In the genomic region with DNA sequence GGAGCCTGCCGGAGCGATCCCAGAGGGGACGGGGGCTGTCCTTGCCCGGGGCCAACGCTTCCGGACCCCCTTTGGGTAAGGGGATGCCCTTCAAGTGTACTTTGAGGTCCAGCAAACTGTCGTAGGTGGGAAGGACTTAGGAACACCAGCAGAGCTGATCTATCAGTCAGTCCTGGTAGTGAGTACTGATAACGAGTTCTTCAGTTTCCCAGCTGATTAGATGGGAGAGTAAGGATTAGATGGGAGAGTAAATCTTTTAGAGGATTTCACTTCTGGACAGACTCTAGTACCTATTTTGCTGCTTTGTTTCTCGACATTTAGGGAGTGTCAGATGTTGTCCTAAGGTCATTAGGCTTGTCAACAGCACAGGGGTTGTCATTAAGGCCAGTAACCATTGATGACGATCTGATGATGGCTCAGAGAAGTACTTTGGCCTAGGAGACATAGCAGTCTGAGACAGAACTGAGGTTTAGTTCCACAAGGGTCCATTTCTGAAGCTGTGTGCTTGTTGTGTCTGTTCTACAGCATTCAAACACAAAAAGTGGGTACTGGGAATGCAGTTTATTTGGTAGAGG, we compare ENCODE assay signal across 8 mouse cellular contexts. TPM values are rescaled to one million over a fixed set of nuclear protein-coding genes. Genes with fewer than 3 reads are reported as not detected.
DNase-seq lines count a peak whose midpoint lies in the region; ATAC-seq and TF ChIP-seq lines count a peak whose summit lies in the region.

No protein-coding gene starts in this region.

- intact Hi-C loops in heart, postnatal 25 days (cut with DNase I), result no loop called here
- intact Hi-C loops in left cerebral cortex, postnatal 10 days (cut with DNase I), result no loop called here

- TF ChIP-seq RAD21 in MEL (IDR thresholded peaks at IDR 0.05; ENCODE audit: low read depth, low read length), result no peak

- no peaks in the 10 kb centered on the region for H3K36me3 ChIP-seq in heart, embryonic 15.5 days
- peaks cover 0 to 10% of the 10 kb centered on the region in 2 experiments; a peak in 2 of 4 replicates for H3K36me3 ChIP-seq in MEL (ENCODE audit: control insufficient read depth in 1 of 2, insufficient read depth in 2 of 2, low read length in 2 of 2)
- H3K36me3 ChIP-seq in hindbrain, embryonic 10.5 days, result peaks cover 19% of the 10 kb centered on the region
- peaks cover 14% of the 10 kb centered on the region for H3K36me3 ChIP-seq in midbrain, embryonic 12.5 days

- peaks cover 14% of the 10 kb centered on the region for H3K4me1 ChIP-seq in heart, embryonic 15.5 days (replicated peaks)
- peaks cover 9 to 15% of the 10 kb centered on the region in 2 experiments for H3K4me1 ChIP-seq in MEL (ENCODE audit: control insufficient read depth in 1 of 2, insufficient read depth in 2 of 2, low read length in 2 of 2)
- peaks cover 20% of the 10 kb centered on the region for H3K4me1 ChIP-seq in hindbrain, embryonic 10.5 days (replicated peaks)
- H3K4me1 ChIP-seq in midbrain, embryonic 12.5 days, result peaks cover 9% of the 10 kb centered on the region

- H3K4me3 ChIP-seq in heart, embryonic 15.5 days, result peak overlapping the region; percentile 89
- H3K4me3 ChIP-seq in MEL (ENCODE audit: control insufficient read depth in 1 of 2, insufficient read depth in 1 of 2, low read depth in 2 of 2, low read length in 2 of 2), result peak overlapping the region; percentile 88 to 95
- H3K4me3 ChIP-seq in hindbrain, embryonic 10.5 days, result peak overlapping the region; percentile 100
- peak overlapping the region; percentile 100 for H3K4me3 ChIP-seq in midbrain, embryonic 12.5 days

- DNase-seq in heart, postnatal 25 days (ENCODE audit: low spot score), result no peak
- DNase-seq in MEL (ENCODE audit: low read depth, low spot score), result peak; percentile 32
- DNase-seq in hindbrain, embryonic 10.5 days (ENCODE audit: low spot score), result no peak
- DNase-seq in urinary bladder, postnatal 25 days (ENCODE audit: low spot score), result no peak
- no peak for DNase-seq in left cerebral cortex, postnatal 10 days (ENCODE audit: extremely low spot score in 1 of 2, low spot score in 2 of 2)
- no peak for DNase-seq in cerebellum, adult 8-10 months

- no peaks in the 10 kb centered on the region for H3K9me3 ChIP-seq in heart, embryonic 15.5 days (replicated peaks)
- H3K9me3 ChIP-seq in MEL (replicated peaks; ENCODE audit: insufficient read depth, low read length), result no peaks in the 10 kb centered on the region
- no peaks in the 10 kb centered on the region for H3K9me3 ChIP-seq in hindbrain, embryonic 10.5 days
- H3K9me3 ChIP-seq in midbrain, embryonic 12.5 days, result no peaks in the 10 kb centered on the region

- ATAC-seq in heart, embryonic 15.5 days (replicated peaks; ENCODE audit: insufficient number of reproducible peaks, insufficient read depth, low FRiP score, low read depth), result no peak
- no peak for ATAC-seq in midbrain, embryonic 12.5 days (ENCODE audit: low FRiP score, low read depth)

- H3K9ac ChIP-seq in heart, embryonic 15.5 days, result peak overlapping the region; percentile 96
- peak overlapping the region; percentile 90 for H3K9ac ChIP-seq in MEL (ENCODE audit: control insufficient read depth, low read depth, low read length, poor library complexity, severe bottlenecking)
- H3K9ac ChIP-seq in midbrain, embryonic 12.5 days (replicated peaks), result peak overlapping the region; percentile 98

- TF ChIP-seq CTCF in MEL (IDR thresholded peaks at IDR 0.05 in 2 of 3, conservative IDR thresholded peaks at IDR 0.05 in 1 of 3; ENCODE audit: control insufficient read depth in 1 of 3, insufficient read depth in 1 of 3, low read depth in 2 of 3, low read length in 3 of 3, poor library complexity in 1 of 3, severe bottlenecking in 1 of 3), result no peak

- TF ChIP-seq EP300 in MEL (IDR thresholded peaks at IDR 0.05; ENCODE audit: low read depth in 1 of 2, low read length in 2 of 2), result no peak; a peak in 1 of 4 replicates

- H3K27ac ChIP-seq in heart, embryonic 15.5 days, result peak overlapping the region; percentile 88
- no peak overlapping the region for H3K27ac ChIP-seq in MEL (ENCODE audit: control insufficient read depth, low read depth, low read length)
- H3K27ac ChIP-seq in hindbrain, embryonic 10.5 days, result peak overlapping the region; percentile 93
- H3K27ac ChIP-seq in midbrain, embryonic 12.5 days (replicated peaks), result peak overlapping the region; percentile 84

- 0 out of 4 replicates have a peak, but pooled peaks of 1 of the 2 experiments have one; percentile 2 for TF ChIP-seq POLR2A in MEL (IDR thresholded peaks at IDR 0.05; ENCODE audit: control insufficient read depth in 1 of 2, insufficient read depth in 1 of 2, low read depth in 1 of 2, low read length in 2 of 2, poor library complexity in 1 of 2)

- peak overlapping the region; percentile 71 for H3K4me2 ChIP-seq in heart, embryonic 15.5 days
- peak overlapping the region; percentile 76 for H3K4me2 ChIP-seq in midbrain, embryonic 12.5 days (replicated peaks)

- H3K27me3 ChIP-seq in heart, embryonic 15.5 days, result no peaks in the 10 kb centered on the region
- no peaks in the 10 kb centered on the region for H3K27me3 ChIP-seq in MEL (ENCODE audit: control insufficient read depth in 1 of 2, insufficient read depth in 2 of 2, low read length in 2 of 2)
- no peaks in the 10 kb centered on the region for H3K27me3 ChIP-seq in hindbrain, embryonic 10.5 days (ENCODE audit: insufficient read depth, poor library complexity, severe bottlenecking)
- H3K27me3 ChIP-seq in midbrain, embryonic 12.5 days, result no peaks in the 10 kb centered on the region

- peaks cover 16% of the 10 kb centered on the region for H3K79me2 ChIP-seq in MEL (ENCODE audit: control insufficient read depth, insufficient read depth, low read length, poor library complexity)

- WGBS in heart, embryonic 15.5 days, result 0% methylated on average over 10 of the region's 10 CpGs
- WGBS in hindbrain, embryonic 10.5 days, result 2% methylated on average over 10 of the region's 10 CpGs
- under 1% methylated on average over 10 of the region's 10 CpGs for WGBS in midbrain, embryonic 12.5 days

TF ChIP-seq in MEL, 35 proteins besides CTCF, POLR2A, EP300 and RAD21:
- no peak for TF ChIP-seq SIN3A (IDR thresholded peaks at IDR 0.05; ENCODE audit: low read length)
- TF ChIP-seq POLR2AphosphoS2 (IDR thresholded peaks at IDR 0.05; ENCODE audit: low read length), result no peak
- TF ChIP-seq GATA1 (IDR thresholded peaks at IDR 0.05; ENCODE audit: low read depth, low read length), result peak; percentile 67
- no peak for TF ChIP-seq SMC3 (IDR thresholded peaks at IDR 0.05; ENCODE audit: low read depth, low read length)
- TF ChIP-seq NRF1 (IDR thresholded peaks at IDR 0.05; ENCODE audit: insufficient read depth, low read depth, low read length, poor library complexity, severe bottlenecking), result no peak
- no peak for TF ChIP-seq MAFK (IDR thresholded peaks at IDR 0.05; ENCODE audit: borderline replicate concordance, low read depth, low read length)
- no peak for TF ChIP-seq ZMIZ1 (IDR thresholded peaks at IDR 0.05; ENCODE audit: low read depth, low read length)
- no peak for TF ChIP-seq ZC3H11A (IDR thresholded peaks at IDR 0.05; ENCODE audit: low read depth, low read length)
- TF ChIP-seq MAZ (IDR thresholded peaks at IDR 0.05; ENCODE audit: low read depth, low read length), result no peak

RNA-seq across cellular contexts. Expression of a gene that starts 5.2 kb away (rescaled TPM):
- 4.2 and 4.6 TPM in 2 replicates for polyA plus RNA-seq in heart, embryonic 15.5 days (2015; fragmentation: Nextera tagmentation; extraction: Ambion mirVana)
- total RNA-seq in heart, postnatal 25 days (2021), result 1 to 10 TPM; 6.4 to 9.6 TPM
- total RNA-seq in MEL (2012; rRNA removed), result 8.4 and 8.8 TPM in 2 replicates
- 10 to 100 TPM in 1 of 2 experiments, not detected in 1; 12.3 TPM for polyA plus RNA-seq in MEL (2012; ENCODE audit: insufficient read depth in 1 of 2, insufficient read length in 2 of 2, low read depth in 1 of 2, low replicate concordance in 2 of 2, missing spikeins in 1 of 2)
- polyA plus RNA-seq in hindbrain, embryonic 10.5 days (2016; fragmentation: Nextera tagmentation; extraction: Ambion mirVana), result 8.6 and 8.8 TPM in 2 replicates
- 9.9 and 11.2 TPM in 2 replicates for polyA plus RNA-seq in midbrain, embryonic 12.5 days (2016; fragmentation: Nextera tagmentation; extraction: Ambion mirVana)
- 1 to 10 TPM; 6.9 to 7.9 TPM for total RNA-seq in left cerebral cortex, postnatal 10 days (2021)

RNA-seq across cellular contexts. Expression of a gene that starts 28.1 kb away (rescaled TPM):
- polyA plus RNA-seq in heart, embryonic 15.5 days (2015; fragmentation: Nextera tagmentation; extraction: Ambion mirVana), result 195 and 257 TPM in 2 replicates
- 100 to 1,000 TPM; 787 to 854 TPM for total RNA-seq in heart, postnatal 25 days (2021)
- 59.4 and 63.0 TPM in 2 replicates for total RNA-seq in MEL (2012; rRNA removed)
- polyA plus RNA-seq in MEL (2012; ENCODE audit: insufficient read depth in 1 of 2, insufficient read length in 2 of 2, low read depth in 1 of 2, low replicate concordance in 2 of 2, missing spikeins in 1 of 2), result 10 to 100 TPM; 61.6 to 65.5 TPM
- polyA plus RNA-seq in hindbrain, embryonic 10.5 days (2016; fragmentation: Nextera tagmentation; extraction: Ambion mirVana), result 78.9 and 105 TPM in 2 replicates
- 94.3 and 98.4 TPM in 2 replicates for polyA plus RNA-seq in midbrain, embryonic 12.5 days (2016; fragmentation: Nextera tagmentation; extraction: Ambion mirVana)
- 100 to 1,000 TPM; 141 to 150 TPM for total RNA-seq in left cerebral cortex, postnatal 10 days (2021)

RNA-seq across cellular contexts. Expression of a gene that starts 43.4 kb away (rescaled TPM):
- 48.4 and 51.6 TPM in 2 replicates for polyA plus RNA-seq in heart, embryonic 15.5 days (2015; fragmentation: Nextera tagmentation; extraction: Ambion mirVana)
- total RNA-seq in heart, postnatal 25 days (2021), result 10 to 100 TPM; 21.4 to 22.4 TPM
- total RNA-seq in MEL (2012; rRNA removed), result 62.2 and 65.2 TPM in 2 replicates
- 10 to 100 TPM in 1 of 2 experiments, not detected in 1; 69.2 TPM for polyA plus RNA-seq in MEL (2012; ENCODE audit: insufficient read depth in 1 of 2, insufficient read length in 2 of 2, low read depth in 1 of 2, low replicate concordance in 2 of 2, missing spikeins in 1 of 2)
- polyA plus RNA-seq in hindbrain, embryonic 10.5 days (2016; fragmentation: Nextera tagmentation; extraction: Ambion mirVana), result 89.3 and 104 TPM in 2 replicates
- 87.6 and 93.7 TPM in 2 replicates for polyA plus RNA-seq in midbrain, embryonic 12.5 days (2016; fragmentation: Nextera tagmentation; extraction: Ambion mirVana)
- total RNA-seq in left cerebral cortex, postnatal 10 days (2021), result 10 to 100 TPM; 31.6 to 31.9 TPM
